Mouse (Mus musculus) urinary bladder, postnatal 36 days (tissue): ENCODE results near the gene Ccdc47.

ENCODE experiments used
- DNase-seq, 2 experiments: peaks; one replicate each; pipeline ENCODE4 v3.0.0; 2022; ENCODE audit warnings: low spot score in 2 of 2, mixed read lengths in 1 of 2

Ccdc47 gene

DNA sequence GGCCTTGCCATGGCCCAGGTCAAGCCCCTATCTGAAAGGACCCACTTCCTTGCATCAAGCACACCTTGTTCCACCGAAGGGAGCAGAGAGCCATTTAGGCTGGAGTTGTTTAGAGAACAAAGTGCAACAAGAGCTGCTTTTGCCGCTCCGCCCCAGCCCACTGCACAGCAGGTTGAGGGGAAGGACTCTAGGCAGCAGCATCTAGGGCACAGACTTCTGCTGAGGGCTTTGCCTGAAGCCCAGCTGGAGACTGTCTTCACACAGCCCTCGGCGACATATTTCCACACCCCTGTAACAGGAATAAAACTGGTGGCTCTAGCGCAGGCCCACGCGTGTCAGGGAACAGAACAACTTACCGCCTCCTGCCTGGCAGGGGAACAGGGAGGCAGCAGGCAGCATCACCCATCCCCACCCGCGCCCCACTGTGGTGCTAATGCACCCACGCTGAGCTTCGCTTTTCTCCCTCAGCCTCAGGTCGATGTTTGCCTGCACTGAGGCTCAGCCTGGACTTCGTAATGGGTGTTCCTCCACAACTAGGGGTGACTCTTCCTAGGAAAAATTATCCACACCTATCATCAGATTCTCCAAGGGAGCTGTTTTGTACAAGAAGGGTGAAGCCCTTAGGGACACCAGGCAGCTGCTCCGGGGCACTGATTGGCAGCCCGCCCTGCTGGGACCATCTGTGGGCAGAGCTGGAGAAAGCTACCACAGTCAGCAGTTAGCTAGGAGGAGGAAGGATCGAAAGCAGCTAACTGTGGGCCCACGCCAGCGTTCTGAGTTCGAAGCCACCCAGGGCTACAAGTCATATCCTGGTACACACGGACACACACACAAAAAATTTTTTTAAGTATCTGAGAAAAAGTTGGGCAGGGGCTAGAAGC, 55.1 kb downstream of the Ccdc47 start, which contains the start of the genes Gm10840 and Limd2:
TSS of gene Gm10840 (plus strand) at position 10 of the 881 bp plus-strand sequence.
TSS of gene Limd2 (minus strand) at position 20 of the 881 bp plus-strand sequence.
- DNase-seq, result peak in 1 of 2 experiments; percentile 20

DNA sequence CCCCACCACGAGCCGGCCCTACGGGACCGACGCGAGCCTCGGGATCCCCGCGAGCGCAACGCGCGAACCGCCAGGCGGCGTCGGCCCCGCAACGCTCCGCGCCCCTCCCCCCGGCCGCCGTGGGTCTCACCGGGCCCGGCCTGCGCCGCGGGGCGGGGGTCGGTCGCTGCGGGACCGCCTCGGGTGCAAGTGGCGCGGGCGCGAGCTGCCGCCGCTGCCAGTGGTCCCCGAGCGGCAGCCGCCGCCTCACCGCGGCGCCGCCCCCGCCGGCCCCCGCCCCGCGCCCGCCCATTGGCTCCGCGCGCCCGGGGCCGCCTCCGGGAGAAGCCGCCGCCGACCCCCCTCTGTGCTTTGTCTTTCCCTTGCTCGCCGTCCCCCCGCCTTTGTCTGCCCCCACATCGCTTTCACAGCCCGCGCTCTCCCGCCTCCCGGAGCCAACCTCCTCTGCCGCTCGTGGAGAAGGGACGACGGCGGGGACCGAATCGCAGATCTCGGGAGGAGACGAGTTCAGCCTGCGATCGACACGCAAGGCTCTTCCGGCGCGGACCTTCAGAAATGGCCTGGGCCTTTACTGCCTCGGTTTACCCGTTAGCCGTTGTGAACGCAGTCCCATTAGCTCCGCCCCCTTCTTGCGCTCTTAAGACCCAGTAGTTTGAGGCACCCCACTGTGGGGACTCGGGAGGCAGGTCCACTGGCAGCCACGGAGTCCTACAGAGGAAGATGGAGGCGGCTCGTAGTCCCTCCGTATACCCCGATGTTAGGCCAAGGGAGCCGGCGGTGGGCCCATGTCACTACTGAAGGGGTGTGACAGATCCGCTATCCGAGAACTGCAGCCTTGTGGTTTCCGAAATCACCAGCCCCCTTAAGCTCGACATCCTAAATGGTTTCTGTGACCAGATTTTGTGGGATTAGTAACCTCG, 56.0 kb downstream of the Ccdc47 start:
- DNase-seq, result peak; percentile 55 to 63

DNA sequence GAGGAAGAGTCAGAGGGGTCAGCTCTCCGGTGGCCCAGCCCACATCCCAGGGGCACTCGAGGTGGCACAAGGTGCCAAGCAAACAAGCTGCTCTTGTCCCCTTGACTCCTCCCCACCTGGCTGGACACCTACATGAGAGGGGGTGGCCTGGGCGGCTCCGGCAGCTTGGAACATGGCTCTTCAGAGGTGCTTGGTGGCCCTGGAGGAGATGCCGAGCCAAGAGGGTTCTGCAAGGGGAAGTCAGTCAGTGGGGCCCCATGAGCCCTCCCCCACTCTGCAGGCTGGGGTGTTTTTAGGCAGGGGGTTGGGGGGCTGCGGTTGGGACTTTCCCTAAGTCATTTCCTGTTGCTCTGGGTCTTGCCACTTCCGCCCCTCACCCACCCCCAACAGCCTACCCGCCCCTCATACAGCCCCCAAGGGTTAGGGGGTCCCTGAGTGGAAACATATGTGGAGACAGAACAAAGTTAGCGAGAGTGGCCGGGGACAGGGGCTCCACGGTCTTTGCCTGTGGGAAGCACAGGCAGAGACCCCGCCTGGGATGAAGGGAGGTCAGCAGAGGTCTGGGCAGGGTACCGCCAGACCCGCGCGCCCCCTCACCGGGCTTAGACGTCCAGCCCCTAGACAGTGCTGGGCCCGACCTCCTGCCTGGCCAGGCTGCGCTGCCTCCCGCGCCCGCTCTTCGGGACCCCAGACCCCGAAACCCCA, 56.8 kb downstream of the Ccdc47 start:
- no peak for DNase-seq

DNA sequence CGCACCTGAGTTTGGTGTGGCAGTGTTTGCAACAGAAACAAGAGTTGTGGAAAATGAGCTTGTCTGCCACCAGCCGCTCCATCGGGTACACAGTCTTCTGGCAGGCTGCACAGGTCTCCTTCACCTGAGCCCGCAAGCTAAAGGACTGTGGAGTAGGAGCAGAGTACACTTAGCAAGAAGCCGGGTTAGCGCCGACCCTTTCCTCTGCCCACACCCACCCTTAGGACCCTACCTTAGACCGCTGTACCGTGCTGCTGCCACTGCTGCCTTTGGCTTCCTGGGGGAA, 57.3 kb downstream of the Ccdc47 start:
- DNase-seq, result no peak

DNA sequence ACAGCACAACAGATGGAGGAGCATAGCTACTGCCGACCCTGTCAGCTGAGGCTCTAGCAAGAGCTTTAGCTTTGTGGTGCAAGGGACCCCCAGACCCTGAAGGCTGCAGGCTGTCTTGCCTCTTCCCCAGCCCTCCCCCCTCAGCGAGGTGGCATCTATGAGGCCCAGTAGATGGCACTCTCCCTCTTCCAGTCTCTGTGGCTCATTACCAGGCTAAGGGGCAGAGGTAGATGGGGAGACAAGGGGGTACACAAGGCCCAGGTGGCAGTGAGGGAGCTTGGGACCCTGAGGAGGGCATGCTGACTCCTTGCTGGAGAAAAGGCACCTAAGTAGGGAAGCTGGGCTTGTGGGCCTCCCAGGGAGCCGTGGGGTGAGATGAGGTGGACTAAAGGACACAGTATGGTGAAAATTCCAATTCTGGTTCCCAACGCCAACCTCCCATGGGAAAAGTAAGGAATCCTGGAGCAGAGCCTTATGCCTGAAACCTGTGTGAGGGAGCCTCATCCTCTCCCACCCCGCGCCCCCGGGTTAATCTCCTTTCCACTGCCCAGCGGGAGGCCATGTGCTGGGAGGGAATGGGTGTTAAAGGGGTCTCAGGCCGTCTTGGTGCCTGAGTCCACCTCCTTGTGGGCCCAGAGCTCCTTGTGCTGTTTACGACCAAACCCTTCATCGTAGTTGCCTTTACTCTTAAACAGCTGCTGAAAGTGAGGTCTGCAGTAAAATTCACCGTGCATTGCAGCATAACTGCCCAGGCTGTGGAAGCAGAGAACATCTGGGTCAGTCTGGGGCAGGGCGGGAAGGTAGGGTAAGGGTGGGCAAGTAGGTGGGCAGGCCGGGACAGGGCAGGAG, 57.8 kb downstream of the Ccdc47 start:
- DNase-seq, result no peak

DNA sequence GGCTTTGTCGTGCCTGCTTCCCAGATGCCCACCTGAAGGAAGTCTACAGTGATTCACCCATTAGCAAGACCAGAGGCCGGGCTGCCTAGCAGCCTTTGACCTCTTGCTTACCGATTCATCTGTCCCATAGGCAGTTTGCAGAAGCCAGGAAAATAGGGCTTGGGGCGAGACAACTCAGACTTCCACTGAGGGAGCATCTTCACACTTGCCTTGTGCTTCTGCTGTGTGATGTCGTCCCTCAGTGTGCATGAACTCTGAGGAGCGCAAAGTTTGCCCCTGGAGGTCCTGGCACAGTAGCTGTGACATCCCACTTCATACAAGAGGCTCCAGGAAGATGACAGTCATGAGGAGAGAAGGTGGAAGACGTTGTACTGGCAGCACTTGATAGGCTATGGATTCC, 59.0 kb downstream of the Ccdc47 start:
- DNase-seq, result no peak

DNA sequence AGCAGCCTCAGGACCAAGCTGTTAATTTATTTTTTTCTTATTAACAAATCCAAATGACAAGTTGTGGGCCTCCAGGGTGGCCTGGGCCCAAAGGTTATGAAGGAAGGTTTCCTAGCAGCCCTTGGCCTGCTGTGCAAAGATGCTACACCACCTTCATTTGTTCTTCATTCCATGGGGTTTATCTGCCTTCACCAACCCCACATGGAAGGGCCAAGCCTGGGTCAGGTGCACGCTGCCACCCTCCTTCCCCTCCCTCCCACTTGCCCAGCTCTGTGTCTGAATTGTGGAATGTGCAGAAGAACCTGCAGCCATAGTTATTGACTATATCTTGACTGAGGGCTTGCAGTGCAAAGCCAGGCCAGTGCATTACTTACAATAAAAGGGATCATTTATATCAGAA, 59.9 kb downstream of the Ccdc47 start:
- no peak for DNase-seq

DNA sequence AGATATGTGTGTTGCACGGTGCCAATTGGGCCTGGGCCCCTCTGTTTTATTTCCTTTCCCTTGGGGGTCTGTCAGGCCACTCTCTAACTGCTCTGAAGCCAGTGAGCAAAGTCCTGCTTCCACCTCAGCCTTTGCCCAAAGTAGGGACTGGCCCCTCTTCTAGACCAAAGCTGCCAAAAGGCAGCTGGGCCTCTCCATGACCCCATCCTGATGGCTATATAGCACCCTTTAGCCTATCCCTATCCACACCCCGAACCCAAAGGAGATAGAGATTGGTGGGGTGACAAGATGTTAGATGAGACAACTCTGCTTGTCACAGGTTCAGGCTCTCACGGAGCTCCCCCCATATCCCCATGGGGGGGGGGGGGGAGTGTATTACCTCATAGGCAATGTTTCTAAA, 60.4 kb downstream of the Ccdc47 start:
- DNase-seq, result no peak

DNA sequence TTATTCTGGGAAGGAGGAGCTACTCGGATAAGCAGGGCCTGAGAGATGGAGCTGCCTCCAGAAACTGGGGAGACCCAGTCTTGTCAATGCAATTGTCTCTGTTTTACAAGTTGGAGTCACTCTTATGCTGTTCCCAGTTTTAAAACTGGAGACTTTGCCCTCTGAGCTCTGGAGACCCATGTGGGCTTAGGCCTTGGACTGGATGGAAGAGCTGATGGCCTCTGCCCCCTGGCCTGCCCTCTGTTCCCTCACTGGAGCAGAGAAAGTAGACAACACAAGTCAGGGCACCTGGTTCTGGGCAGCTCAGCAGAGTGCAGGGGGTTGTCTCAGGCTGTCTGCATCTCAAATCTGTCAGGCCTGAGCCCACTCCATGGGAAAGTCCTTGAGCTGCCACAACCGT, 61.4 kb downstream of the Ccdc47 start:
- DNase-seq, result no peak

DNA sequence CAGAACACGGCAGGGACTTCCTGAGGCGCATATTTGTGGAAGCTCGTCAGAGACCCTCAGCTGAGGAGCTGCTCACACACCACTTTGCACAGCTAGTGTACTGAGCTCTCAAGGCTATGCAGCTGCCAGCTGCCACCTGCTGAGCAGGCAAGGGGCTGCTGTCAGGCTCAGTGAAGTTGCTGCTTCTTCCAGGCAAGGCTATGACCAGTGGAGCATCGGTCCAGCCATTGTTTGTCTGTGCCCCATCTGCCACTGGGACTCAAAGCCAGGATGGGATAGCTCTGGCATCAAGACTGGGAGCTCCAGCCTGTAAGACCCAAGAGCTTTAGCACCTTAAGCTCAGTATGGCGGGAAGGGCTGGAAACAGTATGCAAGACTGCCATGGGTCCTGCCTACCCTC, 62.1 kb downstream of the Ccdc47 start:
- DNase-seq, result no peak

DNA sequence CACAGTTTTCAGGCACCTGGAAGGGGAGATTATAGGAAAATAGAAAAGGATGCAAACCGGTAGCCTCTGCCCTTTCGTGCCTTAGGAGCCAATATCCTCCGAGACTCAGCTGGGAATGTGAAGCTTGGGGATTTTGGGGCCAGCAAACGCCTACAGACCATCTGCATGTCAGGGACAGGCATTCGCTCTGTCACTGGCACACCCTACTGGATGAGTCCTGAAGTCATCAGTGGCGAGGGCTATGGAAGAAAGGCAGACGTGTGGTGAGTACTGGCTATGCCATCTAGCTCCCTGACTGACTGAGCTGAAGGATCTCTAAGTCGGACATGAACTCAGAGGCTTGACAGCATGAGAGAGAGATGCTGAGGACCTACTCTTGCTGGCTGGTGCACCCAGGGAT, 64.0 kb downstream of the Ccdc47 start:
- DNase-seq, result no peak

DNA sequence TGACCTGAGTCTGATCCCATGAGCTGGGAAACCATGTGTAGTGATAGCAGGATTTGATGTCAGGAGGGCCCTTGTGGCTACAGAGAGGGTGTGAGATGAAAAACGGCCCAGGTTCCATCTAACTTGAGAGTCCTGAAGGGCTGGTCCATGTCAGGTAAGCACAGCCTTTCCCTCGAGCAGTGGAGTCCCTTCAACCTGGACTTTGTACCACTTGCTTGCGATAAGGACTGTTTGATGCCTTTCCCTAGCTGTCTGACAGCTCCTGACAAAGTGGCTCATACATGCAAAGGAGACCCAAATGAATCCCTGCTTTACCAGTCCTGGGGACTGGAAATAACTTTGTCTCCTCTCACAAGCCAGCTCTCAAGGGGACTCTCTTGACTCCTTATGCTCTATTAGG, 64.9 kb downstream of the Ccdc47 start:
- DNase-seq, result no peak
